Mouse (Mus musculus) liver, adult (tissue): ENCODE measurements around the gene Gfod2.

Experiments
- GATA4 ChIP-seq: IDR thresholded peaks from 2 replicates; pipeline ENCODE4 v1.6.1; 2014; ENCODE audit warnings: mild to moderate bottlenecking, low read length; ENCODE audit not compliant: insufficient replicate concordance

The Gfod2 gene

GRCm38 (mm10) chr8:105777833-105778232 lies 19.4 kb upstream of the Gfod2 start:
- TF ChIP-seq GATA4 = no peak

- no peak for TF ChIP-seq GATA4
Measured at GRCm38 (mm10) chr8:105774498-105774897, 16.0 kb upstream of the Gfod2 start.

DNA sequence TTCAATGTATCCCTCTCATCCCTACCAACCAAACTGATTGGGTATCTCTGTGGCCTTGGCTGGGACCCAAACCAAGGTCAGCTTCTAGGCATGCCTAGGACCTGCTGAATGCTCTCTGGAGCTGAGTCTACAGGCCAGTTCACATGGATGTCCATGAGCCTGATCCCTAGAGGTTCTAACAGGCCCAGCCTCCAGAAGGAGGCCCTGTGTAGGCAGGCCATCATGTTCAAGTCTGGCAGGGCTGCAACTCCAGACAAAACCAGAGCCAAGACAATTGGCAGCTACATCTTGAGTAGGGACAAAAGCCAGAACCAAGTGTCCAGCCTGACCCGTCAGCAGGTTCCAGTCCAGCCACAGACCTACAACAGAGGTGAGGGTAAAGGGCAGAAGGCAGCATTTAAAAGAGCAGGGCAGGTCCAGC lies 15.0 kb upstream of the Gfod2 start:
- TF ChIP-seq GATA4 = no peak

DNA sequence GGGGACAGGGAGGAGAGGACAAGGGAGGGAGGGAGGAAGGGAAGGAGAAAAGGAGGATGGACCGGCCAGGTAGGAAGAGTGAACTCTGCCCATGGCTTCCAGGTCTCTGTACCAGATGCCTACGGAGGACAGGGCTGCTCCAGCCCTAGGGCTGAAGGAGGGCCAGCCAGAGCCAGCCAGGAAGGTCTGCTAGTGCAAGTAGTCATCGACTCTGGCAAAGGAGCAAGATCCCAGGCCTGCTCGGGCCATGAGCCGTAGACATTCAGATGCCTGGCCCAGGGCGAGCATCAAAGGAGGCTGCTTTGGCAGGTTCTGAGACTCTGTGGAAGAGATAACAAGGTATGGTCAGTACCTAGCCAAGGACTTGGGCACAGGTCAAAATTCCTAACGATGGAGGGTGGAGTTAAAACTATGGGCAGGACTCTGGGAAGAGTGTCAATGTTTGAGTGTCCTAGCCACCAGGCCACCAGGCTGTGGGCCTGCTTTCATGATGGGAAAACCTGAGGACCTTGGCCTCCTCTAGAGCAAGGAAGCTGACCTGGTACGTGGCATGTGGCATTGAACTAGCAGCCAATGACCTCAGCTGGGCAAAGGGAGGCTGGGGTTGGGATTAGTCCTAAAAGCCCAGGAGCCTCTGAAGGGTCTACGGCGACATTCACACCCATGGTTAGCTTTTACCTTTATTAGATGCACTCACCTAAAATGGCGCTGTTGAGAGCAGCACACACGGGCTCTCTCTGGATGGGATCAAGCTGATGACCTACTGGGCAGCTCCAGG lies 13.1 kb upstream of the Gfod2 start:
- peak; percentile 38; the same call in 1 of the 2 replicates for TF ChIP-seq GATA4

GRCm38 (mm10) chr8:105770609-105771008 lies 12.1 kb upstream of the Gfod2 start:
- TF ChIP-seq GATA4 = no peak

- TF ChIP-seq GATA4 = no peak
Measured at GRCm38 (mm10) chr8:105768485-105769257, 10.2 kb upstream of the Gfod2 start.

DNA sequence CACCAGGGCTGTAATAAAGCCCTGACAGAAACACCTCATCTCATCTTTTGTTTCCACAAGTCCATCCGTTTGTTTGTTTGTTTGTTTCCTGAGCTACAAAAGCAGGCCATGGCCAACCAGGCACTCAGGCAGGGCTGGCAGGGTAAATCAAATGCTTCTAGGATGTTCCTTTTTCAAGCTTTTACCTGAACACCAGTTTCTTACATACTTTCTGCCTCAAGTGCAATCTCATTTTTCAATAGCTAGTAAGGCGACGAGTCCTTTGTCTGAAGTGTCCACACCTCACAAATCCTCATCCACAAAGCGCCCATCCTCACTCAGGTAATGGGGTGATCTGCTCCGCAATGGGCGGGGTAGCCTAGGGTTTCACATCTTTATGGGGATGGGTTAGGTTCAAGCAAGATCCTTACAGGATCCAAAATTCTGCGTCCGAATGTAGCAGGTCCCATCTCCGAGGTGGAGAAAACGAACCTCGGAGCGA lies 628 bp downstream of the Gfod2 start:
- no peak for TF ChIP-seq GATA4

GRCm38 (mm10) chr8:105754688-105755087 lies 3.8 kb downstream of the Gfod2 start:
- peak; percentile 81; the same call in 1 of the 2 replicates for TF ChIP-seq GATA4

DNA sequence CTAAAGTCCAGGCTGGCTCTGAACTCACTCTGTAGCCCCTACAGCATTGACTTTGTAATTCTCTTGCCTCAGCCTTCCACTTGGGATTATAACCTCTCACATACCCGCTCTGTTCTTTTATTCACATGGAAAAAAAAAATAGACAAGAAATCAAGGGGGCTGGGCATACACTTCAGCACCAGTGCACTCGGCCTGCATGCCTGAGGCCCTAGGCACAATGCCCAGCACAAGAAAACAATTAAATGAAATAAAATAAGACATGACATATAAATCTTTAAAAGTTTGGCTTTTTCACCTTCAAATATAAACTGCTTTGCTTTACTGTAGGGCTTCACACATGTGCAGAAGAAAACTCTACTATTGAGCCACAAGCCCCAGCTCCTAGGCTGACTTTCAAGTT lies 4.5 kb downstream of the Gfod2 start:
- no peak for TF ChIP-seq GATA4

DNA sequence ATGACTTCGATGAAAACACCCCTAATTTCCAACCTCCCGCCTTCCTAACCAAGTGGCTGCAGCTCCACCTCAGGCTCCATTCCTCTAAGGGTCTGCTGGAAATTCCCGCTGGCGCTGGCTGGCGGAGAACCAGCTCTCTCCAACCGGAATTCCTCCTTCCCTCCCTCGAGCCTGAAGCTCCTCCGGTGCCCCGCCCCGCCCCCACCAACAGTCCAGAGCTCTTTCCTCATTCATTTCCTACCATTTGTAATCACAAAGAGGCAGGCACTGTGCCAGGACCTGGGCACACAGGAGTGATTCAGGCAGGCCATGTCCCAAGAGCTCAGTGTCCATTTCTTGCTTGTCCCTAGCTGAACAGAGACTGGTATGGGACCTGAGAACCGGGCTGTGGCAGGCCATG lies 7.9 kb downstream of the Gfod2 start:
- TF ChIP-seq GATA4 = peak; percentile 49; the same call in 1 of the 2 replicates

GRCm38 (mm10) chr8:105743301-105743700 lies 15.2 kb downstream of the Gfod2 start:
- no peak for TF ChIP-seq GATA4

- no peak for TF ChIP-seq GATA4
Measured at GRCm38 (mm10) chr8:105739216-105739615, 19.2 kb downstream of the Gfod2 start.

DNA sequence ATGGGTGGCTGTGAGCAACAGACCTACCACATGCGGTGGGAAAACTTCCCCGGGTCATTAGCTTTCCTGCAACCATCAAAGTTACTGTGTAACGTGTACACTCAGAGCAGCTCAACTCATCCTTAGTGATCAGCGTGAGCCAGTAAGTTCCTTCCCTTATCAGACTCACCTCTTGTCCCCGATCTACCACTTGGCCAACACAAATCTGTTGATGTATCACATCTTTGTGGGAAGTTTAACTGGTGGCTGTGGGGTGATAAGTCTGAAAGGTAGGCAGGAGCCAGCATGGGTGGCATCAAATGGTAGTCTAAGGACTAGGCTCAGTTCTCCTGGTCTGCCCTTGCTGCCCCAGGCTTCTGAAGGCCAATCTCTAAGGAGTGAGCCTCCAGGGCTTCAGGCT lies 26.3 kb downstream of the Gfod2 start:
- no peak for TF ChIP-seq GATA4

GRCm38 (mm10) chr8:105727397-105728124 lies 30.9 kb downstream of the Gfod2 start:
- TF ChIP-seq GATA4 = peak; percentile 79; the same call in 1 of the 2 replicates

- no peak for TF ChIP-seq GATA4
Measured at GRCm38 (mm10) chr8:105725726-105726125, 32.7 kb downstream of the Gfod2 start.
